Mouse (Mus musculus): ENCODE results near the gene Zfp385b.

Gene Zfp385b

DNA sequence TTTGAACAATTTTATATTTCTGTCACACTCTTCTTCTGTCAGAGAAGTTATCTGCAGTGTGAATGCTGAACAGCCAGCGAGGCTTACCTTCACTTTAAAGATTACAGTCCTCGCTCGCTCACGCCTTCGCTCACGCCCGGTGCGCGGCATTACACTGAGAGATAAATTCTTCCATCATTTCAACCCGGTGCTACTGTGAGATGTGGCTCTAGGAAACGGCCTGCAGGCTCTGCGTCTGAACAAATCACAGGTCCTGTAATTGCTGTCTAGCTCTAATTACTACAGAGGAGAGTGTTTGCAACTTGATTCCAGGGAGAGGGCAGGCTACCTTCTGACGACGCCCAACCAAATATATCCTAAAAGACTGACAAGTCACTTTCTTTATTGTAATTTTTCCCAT lies 300.1 kb downstream of the Zfp385b start:
- DNase-seq (ENCODE audit: extremely low spot score, low spot score): peak; percentile 31

DNA sequence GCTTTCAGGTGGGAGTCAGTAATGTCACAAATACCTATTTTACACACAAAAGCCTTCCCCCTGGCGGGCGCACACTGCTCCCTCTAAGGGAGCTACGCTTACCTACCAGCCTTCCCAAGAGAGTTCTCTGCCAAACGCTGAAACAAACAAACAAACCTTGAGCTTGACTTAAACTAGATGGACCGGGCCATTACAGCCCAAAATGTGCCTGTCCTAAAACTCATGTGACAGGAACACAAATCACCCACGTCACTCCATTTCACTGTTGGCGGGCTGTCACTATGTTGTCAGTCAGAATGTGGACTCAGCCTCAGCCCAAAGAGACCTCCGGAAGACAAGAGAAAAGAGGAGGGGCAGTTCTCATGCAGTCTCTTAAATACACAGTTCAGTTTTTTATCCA lies 300.7 kb downstream of the Zfp385b start:
- no peak for DNase-seq (ENCODE audit: extremely low spot score, low spot score)

DNA sequence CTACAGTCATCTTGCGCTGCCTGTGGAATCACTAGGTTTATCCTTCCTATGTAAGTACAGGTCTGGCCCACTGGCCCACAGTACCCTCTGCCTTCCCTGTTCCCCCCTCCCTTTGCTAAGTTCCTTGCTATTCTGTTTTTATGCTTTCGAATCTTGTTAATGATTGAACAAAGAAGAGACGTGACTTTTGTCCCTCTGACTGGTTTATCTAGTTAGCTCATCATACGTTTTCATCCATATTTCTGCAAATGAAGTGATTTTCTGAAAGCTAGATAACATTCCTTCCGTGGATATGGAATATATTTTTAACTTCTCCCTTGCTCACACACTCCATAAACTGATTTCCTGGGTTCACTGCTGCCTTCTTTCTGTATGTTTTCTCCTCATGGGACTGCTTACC lies 302.8 kb downstream of the Zfp385b start:
- no peak for DNase-seq (ENCODE audit: extremely low spot score, low spot score)

DNA sequence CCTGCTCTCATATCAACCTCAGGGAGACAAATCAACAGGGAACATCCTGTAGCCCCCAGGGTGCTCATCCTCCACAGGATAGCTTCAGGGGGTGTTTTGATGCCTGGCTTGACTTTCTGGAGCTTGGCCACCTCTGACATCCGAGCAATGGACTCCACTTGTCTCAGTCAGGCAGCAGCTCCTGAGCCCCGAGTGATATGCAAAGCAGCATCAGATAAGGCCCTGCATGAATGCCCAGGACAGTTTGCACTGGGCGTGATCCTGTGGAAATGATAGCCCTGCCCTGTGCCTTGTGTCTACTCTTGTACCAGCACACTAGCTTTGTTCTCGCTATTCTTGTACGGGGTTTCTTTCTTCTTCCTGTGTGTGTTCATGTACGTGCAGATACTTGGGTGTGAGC lies 303.8 kb downstream of the Zfp385b start:
- DNase-seq (ENCODE audit: extremely low spot score, low spot score): no peak

DNA sequence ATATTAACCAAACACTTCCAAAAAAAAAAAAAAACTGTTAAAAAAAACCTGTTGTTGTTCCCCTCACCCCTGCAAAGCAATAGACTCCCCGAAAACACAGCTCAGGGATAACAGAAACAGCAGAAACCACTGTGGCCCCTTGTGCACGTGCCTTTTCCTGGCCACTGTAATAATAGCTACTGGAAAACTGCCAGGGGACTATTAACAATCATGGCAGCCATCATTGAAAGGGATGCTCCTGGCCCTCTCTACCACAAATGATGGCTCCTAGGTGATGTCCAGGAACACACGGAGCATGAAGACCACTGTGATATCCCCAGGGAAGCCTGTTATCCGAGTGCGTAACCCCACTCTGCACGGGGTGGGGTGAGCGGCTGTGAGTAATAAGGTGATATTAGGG lies 304.4 kb downstream of the Zfp385b start:
- no peak for DNase-seq (ENCODE audit: extremely low spot score, low spot score)

DNA sequence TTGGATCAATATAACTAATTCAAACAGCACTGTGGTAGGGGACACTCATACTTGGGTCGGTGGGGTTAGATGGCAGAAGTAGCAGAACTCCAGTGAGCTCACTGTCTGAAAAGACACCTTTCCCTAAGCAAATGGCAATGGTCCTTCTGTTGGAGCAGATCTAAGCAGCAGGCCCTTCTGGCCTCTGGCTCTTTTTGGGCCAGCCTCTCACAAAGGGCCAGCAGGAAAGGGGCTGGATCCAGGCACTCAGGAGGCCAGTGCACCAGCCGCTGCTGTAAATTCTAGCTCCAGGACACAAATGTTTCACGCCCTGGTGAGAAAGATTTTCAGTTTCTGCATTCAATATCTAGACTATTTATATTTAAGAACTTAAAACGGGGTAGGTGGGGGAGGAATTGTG lies 305.0 kb downstream of the Zfp385b start:
- no peak for DNase-seq (ENCODE audit: extremely low spot score, low spot score)

DNA sequence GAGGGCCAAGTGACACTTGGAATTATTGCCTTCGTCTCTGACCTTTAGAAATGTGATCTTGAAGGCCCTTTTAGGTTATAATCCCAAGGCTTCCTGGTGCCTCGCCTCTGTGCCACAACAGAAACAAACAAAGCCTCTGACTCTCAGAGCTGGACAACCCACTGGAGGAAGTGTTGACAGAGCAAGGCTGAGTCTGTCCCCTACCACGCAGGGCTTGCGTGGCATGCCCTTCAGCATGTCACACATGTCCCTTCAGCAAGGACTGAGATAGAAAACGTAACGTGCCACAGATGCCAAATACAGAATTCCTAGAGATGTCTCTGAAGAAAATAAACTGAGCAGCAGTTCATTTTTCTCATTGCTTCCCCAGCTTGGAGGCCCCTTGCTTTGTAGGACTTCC lies 310.7 kb downstream of the Zfp385b start:
- no peak for DNase-seq (ENCODE audit: extremely low spot score, low spot score)

DNA sequence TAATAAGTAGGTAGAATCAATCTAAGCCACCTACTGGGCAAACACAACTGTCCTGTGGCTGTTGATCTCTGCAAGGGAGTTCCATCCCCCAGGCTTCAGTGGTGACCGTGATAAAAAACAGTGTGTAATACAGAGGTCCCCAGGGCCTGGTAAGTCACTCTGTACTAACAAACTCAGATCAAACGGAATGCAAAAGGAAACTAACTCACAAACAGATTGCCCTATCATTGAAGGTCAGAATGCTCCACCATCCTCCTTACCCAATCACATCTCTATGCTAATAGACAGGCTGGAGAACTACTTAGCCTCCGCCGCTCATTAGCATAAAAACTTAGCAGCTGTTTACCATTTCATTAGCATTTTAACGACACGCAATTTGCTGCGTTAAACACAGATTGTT lies 313.1 kb downstream of the Zfp385b start:
- no peak for DNase-seq (ENCODE audit: extremely low spot score, low spot score)

DNA sequence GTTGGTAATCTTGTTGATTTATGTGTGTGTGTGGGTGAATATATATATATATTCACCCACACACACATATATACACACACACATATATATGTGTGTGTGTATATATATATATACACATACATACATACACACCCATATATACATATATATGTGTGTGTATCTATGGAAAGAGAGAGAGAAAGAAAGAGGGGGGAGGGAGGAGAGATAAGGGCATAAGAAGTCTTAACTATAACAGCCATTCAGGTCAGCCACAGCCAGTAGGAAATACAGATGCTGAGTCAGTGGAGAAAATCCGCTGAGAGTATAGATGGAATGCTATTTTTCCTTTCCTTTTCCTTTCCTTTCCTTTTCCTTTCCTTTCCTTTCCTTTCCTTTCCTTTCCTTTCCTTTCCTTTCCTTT lies 313.8 kb downstream of the Zfp385b start:
- no peak for DNase-seq (ENCODE audit: extremely low spot score, low spot score)

DNA sequence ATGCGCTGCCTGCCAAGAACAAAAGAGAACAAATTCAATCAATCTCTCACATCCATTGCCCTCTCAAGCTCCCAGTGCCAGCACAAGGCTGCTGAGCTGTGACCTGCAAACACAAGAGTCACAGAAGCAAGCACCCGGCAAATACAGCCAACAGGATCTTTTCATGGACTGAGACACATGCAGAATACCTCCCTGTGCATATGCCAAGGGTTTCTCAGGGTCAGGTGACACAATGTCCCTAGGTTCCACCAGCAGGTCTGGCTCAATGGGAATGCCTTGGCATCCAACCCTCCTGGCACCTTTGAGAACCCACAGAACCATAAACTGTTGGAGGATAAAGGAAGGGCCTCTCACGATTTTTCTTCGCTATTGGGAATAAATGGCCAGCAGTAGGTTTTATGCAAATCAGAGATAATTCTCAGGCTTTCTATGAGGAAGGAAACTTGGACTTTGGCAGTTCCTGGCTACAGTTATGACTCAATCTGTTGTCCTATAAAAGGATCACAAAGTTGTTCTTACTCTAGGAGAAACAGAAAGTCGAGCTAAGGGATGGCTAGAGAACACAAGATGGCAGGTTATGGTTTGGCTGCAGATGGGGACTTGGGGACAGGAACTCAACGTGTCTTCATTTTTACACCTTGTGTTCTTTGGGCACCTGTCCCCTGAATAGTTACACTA lies 315.6 kb downstream of the Zfp385b start:
- DNase-seq (ENCODE audit: extremely low spot score, low spot score): no peak

DNA sequence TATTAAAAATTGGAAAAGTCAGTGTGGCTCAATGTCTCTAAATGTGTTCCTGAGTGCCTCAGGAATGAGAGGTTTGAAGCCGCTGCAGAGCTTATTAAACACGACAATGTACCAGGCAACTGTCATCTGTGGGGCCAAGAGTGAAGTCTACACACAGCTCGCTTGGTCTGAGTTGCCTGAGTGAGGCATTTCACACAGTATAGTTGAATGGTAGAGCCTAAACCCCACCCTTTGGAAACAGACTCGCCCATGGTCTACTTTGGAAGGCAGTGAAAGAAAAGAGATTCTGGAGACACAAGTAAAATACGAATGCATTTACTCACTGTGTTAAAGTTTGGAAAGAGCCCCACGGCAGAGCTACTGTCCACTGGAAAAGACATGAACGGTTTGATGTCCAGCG lies 316.2 kb downstream of the Zfp385b start:
- no peak for DNase-seq (ENCODE audit: extremely low spot score, low spot score)

DNA sequence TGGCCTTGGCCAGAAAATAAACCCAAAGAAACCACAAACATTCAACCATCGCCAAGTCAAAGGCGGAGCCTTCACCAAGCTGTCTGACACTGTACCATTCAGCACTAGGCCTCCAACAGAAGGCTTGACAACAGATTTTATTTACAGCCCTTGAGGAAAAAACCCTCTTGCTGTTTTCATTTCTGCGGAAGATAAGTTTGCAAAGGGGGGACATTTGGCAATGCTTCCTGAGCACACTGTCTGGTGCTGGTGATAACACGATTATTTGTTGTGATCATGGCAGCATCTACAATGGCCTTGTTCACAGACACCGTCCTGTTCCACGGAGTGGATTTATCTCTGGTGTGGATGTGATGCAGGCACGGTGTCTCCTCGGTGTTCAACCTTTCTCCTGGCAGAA lies 317.0 kb downstream of the Zfp385b start:
- no peak for DNase-seq (ENCODE audit: extremely low spot score, low spot score)

DNA sequence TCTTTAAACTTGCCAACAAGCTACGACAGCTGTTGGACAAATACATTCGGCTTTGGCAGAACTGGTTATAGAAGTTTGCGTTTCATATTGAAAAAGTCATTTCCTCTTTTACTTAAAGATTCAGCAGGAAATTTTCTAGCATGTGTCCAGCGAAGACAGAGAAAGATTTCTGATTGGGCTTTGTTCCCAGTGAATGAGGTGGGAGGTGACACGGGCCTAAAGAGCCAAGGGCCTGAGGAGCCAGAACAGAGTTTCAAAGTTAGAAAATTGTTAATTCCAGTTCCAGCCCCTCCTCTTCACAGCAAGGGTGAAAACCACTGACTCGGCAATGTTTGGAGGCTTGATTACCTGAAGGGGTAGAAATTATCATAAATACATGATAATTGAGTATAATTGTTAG lies 319.0 kb downstream of the Zfp385b start:
- DNase-seq (ENCODE audit: extremely low spot score, low spot score): no peak

DNA sequence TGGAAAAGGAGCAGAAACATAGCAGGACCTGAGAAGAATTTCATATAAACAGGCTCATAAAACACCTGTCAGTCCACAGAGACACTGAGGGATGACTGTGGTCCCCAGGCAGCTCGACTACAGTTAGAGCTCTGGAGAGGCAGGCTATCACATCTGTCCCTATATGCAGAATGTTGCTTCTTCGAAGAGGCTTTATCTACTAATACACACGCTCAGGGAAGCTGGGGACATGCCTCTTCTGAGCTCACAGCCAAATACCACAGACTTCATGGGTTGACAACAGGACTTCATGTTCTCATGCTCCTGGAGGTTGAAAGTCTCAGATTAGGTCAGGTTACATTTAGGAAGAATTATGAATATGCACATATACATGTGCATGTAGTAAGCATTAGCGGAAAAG lies 321.1 kb downstream of the Zfp385b start:
- no peak for DNase-seq (ENCODE audit: extremely low spot score, low spot score)

DNA sequence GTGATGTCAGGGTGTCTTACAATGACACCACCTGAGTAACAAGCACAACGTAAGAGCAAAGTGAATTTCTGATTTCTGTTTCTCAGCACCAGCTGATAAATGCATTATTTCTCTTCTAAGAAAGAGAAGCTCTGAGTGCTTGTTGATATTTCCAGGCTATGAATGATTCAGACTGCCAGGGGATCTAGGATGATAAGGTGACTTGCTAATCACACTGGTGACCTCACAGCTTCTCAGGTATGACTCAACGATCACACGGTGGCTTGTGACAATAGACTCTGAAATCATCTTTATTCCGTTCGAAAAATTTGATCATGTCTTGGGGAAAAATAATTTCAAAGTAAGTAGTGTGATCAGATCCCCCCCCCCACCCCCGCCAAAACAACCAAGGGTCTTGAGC lies 321.5 kb downstream of the Zfp385b start:
- no peak for DNase-seq (ENCODE audit: extremely low spot score, low spot score)

DNA sequence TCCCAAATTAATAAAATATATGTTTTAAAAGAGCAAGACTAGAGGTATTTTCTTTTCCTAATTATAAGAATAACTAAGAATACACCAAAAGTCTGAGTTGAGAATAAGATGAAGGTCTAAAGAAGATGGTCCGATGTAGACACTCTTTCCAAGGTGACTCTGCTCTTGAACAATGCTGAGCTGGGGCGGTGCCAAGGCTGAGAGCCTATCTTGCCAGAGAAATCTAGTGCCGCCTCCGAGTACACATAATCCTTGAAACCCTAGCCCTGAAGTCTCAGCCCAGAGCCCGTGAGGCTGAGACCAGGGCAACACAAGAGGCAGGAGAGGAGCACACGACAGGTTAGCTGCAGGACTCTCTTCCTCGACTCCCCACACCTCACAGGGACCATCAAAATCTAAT lies 323.4 kb downstream of the Zfp385b start:
- DNase-seq (ENCODE audit: extremely low spot score, low spot score): no peak

DNA sequence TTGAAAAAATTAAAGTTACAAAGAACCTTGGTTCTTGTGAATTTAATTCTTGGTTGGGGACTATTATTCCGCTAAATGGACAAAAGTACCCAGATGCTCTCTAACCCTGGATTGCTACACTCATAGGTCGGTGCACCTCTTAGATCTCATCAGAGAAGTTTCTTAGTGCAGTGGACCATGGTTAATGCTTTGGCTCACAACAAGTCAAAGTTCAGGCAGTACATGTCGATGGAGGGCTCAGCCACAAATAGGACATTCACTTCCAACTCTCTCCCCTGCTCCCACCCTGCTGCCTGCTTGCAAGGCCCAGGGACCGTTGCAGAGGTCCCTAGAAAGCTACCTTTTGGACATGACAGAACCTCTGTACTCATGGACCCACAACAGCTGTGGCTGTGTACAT lies 324.1 kb downstream of the Zfp385b start:
- no peak for DNase-seq (ENCODE audit: extremely low spot score, low spot score)

DNA sequence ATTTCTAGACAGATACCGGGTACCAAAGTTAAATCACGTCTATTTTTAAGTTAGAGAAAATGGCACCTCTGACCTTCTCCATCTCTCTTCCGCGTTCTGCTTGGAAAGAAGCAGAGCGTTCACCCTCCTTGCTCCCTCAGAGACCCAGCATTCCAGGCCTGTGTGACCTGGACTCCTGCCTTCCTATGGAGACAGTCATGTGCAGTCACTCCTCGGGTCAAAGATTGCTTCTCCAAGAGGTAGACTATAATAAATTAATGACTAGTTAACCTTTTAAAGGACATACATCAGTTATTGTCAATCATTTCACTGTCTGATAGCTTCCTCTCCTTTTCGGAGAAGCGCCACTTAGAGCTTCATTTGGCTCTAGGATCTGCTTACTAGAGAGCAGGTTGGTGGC lies 325.7 kb downstream of the Zfp385b start:
- DNase-seq (ENCODE audit: extremely low spot score, low spot score): no peak

DNA sequence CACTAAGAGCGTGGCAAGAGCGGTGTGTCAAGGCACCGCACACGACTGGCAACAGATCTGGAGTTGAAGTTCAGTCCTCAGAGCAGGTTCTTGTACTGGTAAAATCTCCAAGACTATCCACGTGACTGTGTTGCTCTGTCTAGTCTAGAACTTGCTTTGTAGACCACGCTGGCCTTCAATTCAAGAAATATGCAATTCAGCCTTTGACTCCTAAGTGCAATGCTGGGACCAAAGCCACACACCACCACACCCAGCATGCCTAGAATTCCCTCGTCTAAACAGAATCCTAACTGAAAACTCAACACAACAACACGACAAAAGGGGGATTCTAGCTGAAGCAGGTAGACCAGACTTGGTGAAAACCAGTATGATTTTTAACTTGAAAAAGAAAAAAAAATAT lies 332.3 kb downstream of the Zfp385b start:
- DNase-seq (ENCODE audit: extremely low spot score, low spot score): no peak

DNA sequence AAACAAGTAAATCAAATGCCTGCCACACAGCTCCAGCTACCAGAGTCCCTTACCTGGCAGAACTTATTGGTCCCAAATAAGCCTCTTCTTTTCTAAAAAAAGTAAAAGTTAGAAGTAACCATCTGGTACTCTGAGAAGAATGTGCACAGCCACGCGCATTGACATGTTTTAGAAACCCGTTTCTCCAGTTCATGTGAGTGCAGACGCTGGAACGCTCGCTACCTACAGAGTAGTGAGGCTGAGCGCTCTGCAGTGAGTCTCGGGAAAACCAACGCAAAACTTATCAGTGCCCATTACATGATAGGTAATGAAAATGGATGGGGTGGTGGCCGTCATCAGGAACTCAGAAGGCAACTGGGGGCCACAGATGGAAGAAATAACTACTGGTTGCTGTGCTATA lies 338.2 kb downstream of the Zfp385b start:
- DNase-seq (ENCODE audit: extremely low spot score, low spot score): no peak

DNA sequence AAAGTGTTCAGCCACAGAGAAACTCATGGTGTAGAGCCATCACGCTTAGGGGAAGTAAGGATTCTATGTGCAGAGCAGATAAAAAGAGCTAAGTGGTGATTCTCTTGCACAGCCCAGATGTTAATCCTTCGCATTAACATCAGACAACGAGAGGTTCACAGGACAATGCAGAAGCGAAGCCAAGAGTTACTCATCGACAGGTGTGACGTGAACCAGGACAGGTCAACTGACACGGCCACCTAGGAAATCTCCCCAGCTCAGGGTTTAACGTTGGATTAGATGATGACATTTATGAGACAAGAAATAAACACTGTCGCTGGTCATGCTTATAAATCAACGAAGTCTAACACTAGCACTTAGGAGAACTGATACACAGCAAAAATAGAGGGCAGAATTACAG lies 341.9 kb downstream of the Zfp385b start:
- no peak for DNase-seq (ENCODE audit: extremely low spot score, low spot score)

DNA sequence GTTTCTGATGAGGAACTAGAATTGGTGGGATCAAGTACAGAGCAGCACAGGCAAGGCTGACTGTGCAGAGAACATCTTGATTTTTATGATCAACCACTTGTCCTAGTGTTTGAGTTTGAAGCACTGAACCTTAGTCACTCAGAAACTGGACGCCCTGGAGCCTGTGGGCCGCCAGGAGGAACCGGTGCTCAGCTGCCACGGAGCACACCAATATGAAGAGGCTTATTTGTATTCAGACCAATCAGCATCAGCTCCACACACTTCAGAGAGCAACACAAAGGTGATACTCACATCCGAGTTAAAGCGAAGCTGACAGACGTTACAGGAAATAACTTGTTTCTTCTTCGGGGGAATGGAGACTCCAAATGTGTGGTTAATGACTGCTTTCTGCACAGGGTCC lies 343.0 kb downstream of the Zfp385b start:
- DNase-seq (ENCODE audit: extremely low spot score, low spot score): no peak

DNA sequence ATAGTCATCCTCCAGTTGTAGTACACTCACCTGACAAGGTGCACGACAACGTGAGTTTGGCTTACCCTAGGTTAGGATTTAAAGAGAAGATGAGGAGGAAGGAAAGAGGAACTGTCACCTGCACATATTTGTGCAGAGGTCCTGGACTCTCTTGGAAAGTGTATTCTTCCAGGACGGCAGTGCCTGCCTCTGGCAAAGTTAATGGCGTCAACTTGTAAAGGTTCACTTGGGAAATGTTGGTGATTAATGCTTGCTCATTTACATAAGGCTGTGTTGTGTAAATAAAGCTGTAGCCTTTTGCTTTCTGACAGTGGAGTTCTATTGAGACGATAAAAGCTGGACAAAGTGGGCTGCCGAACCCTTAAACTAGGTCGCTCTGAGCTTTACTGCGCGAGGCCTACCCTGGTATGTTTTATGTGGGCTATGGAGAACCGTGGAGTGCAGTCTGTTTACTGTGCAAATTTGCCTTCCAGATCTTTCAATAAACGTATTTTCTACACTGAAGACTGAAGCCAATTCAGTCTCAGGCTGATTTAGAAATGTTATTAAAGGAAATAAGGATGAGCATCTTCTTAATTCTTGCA lies 347.1 kb downstream of the Zfp385b start:
- DNase-seq (ENCODE audit: extremely low spot score, low spot score): no peak

DNA sequence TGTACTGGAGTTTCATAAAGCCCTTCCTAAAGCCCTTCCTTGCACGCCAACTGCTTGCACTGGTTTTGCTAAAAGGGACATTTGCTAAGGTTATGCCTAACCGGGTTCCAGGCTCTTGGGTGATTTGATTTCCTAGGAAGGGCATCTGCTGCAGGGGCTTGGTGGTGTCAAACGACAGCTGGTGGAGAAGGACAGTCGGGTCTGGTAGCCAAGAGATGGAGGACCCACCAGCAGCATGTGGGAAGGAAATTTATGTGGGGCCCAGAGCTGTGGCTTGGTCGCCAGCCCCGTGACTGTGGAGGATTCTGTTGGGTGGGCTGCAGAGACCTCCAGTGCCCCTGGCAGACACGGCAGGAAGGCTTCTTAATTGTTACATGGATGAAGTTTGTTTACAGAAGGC lies 348.7 kb downstream of the Zfp385b start:
- no peak for DNase-seq (ENCODE audit: extremely low spot score, low spot score)
